Mouse (Mus musculus) erythroblast, embryonic 14.5 days (primary cell): ENCODE data around the gene Hist2h2aa2.

Experiments used
- GATA1 ChIP-seq: IDR thresholded peaks from 2 replicates; pipeline ENCODE4 v1.6.1; 2012; ENCODE audit warnings: low read length, inconsistent platforms, mixed read lengths
- TAL1 ChIP-seq: IDR thresholded peaks from 3 replicates; pipeline ENCODE4 v1.6.1; 2012; ENCODE audit warnings: low read length, inconsistent platforms, mixed read lengths

DNA sequence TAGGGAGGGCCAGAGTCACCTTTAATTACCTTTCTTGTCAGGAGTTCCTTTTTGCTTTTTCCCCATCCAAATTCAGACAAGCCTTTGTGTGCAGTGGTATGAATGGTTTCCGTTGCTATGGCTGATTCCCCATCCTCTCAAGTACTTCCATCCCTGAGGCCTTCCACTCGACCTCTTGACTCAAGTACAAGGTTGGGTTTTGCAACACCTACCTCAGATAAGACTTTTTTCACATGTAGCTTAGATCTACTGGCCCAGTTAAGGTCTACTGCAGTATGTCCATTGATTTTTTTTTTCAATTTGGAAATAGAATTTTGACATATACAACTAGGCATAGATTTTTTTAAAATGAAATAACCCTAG lies 8.3 kb downstream of the Hist2h2aa2 start:
- TF ChIP-seq TAL1 (no peak), GATA1 (no peak)
